Mouse (Mus musculus): ENCODE measurements around the gene Ykt6. TPM values are rescaled to one million over a fixed set of nuclear protein-coding genes. Genes with fewer than 3 reads are reported as not detected.

Gene Ykt6
- polyA plus RNA-seq, 1 experiment from 2014 or later, result 16.8 TPM

DNA sequence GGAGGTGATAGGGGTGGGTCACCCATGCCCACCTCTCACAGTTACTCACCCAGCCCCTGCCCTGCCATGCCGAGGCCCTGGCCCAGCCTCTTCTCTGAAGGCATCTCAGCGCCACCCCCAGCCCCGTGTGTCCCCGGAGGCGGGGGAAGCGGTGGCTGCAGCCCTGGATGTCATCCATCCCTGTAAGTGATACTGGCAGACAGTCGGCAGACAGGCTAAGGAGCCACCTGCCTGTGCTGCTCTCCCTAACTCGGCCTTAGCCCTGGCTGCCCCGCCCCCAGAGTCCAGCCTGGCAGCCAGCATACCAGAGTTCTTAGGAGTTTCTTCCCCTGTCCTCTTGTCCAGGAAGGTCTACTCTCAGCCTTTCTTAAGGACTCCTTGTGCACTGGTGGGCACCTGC lies 20.6 kb downstream of the Ykt6 start:
- Histone ChIP-seq H3K9me3 (replicated peaks; ENCODE audit: control insufficient read depth, low read length) (no peaks in the 10 kb centered on the region), H3K4me2 (ENCODE audit: low read depth, low read length) (no peak overlapping the region), H3K36me3 (ENCODE audit: control insufficient read depth, insufficient read depth) (no peaks in the 10 kb centered on the region), H3K4me1 (ENCODE audit: control insufficient read depth, low read depth, low read length) (no peaks in the 10 kb centered on the region), H3K27me3 (ENCODE audit: control insufficient read depth, insufficient read depth, low read depth, low read length) (no peaks in the 10 kb centered on the region), H3K4me3 (ENCODE audit: low read depth, low read length) (no peak overlapping the region), H3K27ac (ENCODE audit: low read length) (no peak overlapping the region), H3K9ac (ENCODE audit: low read depth, low read length) (no peak overlapping the region)
- 47% methylated on average over 9 of the region's 9 CpGs for WGBS (ENCODE audit: insufficient replicate concordance)
- no peak for ATAC-seq (ENCODE audit: low read depth)

DNA sequence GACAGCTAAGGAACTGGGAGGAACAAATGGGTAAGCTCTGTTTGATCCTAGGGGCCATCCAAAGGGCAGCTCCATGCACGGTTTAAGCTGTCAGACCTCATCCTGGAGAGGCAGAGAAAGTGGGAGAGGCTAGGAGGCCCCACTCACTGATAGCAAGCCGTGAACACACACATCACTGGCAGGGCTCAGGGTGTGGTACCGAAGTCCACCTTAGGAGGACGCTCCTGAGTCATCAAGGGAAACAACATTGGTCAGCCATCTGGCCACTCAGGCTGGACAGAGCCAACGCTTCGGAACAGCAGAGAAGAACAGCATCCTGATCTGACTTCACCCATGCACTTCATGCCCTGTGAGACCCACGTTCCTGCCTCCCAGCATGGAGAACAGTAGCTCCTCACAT lies 23.6 kb downstream of the Ykt6 start:
- Histone ChIP-seq H3K9me3 (replicated peaks; ENCODE audit: control insufficient read depth, low read length) (no peaks in the 10 kb centered on the region), H3K4me1 (ENCODE audit: control insufficient read depth, low read depth, low read length) (no peaks in the 10 kb centered on the region), H3K9ac (ENCODE audit: low read depth, low read length) (no peak overlapping the region), H3K4me2 (ENCODE audit: low read depth, low read length) (no peak overlapping the region), H3K27ac (ENCODE audit: low read length) (no peak overlapping the region), H3K36me3 (ENCODE audit: control insufficient read depth, insufficient read depth) (no peaks in the 10 kb centered on the region), H3K4me3 (ENCODE audit: low read depth, low read length) (no peak overlapping the region), H3K27me3 (ENCODE audit: control insufficient read depth, insufficient read depth, low read depth, low read length) (no peaks in the 10 kb centered on the region)
- ATAC-seq (ENCODE audit: low read depth), result no peak
- WGBS (ENCODE audit: insufficient replicate concordance), result 69% methylated on average over 7 of the region's 7 CpGs

- H3K27ac ChIP-seq (ENCODE audit: low read length), result no peak overlapping the region
- peak; percentile 30; the same call in 1 of the 2 replicates for ATAC-seq (ENCODE audit: low read depth)
- no peaks in the 10 kb centered on the region for H3K4me1 ChIP-seq (ENCODE audit: control insufficient read depth, low read depth, low read length)
- H3K4me3 ChIP-seq (ENCODE audit: low read depth, low read length), result no peak overlapping the region
- no peaks in the 10 kb centered on the region for H3K27me3 ChIP-seq (ENCODE audit: control insufficient read depth, insufficient read depth, low read depth, low read length)
- H3K9ac ChIP-seq (ENCODE audit: low read depth, low read length), result no peak overlapping the region
- 63% methylated on average over 2 of the region's 2 CpGs for WGBS (ENCODE audit: insufficient replicate concordance)
- no peaks in the 10 kb centered on the region for H3K9me3 ChIP-seq (replicated peaks; ENCODE audit: control insufficient read depth, low read length)
- no peak overlapping the region for H3K4me2 ChIP-seq (ENCODE audit: low read depth, low read length)
- no peaks in the 10 kb centered on the region for H3K36me3 ChIP-seq (ENCODE audit: control insufficient read depth, insufficient read depth)
Measured at GRCm38 (mm10) chr11:5980108-5980507, 24.6 kb downstream of the Ykt6 start.

DNA sequence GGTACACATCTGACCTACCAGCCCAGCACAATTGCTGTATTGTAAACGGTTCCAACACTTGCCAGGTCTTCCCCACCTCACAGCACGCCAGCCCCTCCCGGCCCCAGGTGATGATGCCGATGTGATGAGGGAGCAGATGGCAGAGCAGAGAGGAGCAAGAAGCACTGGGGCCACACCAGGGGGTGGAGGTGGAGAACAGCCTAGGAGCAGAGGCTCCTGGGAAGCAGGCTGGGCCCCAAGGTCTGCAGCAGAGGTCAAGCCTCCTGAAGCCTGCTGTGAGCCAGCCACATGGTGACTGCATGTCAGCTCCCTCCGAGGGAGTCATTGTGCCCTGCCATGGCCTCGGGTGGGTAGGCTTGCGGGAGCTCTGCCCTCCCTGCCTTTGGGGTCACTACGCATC lies 25.1 kb downstream of the Ykt6 start:
- H3K4me3 ChIP-seq (ENCODE audit: low read depth, low read length), result no peak overlapping the region
- H3K27me3 ChIP-seq (ENCODE audit: control insufficient read depth, insufficient read depth, low read depth, low read length), result no peaks in the 10 kb centered on the region
- H3K4me2 ChIP-seq (ENCODE audit: low read depth, low read length), result no peak overlapping the region
- no peak overlapping the region for H3K27ac ChIP-seq (ENCODE audit: low read length)
- no peaks in the 10 kb centered on the region for H3K9me3 ChIP-seq (replicated peaks; ENCODE audit: control insufficient read depth, low read length)
- WGBS (ENCODE audit: insufficient replicate concordance), result 66% methylated on average over 8 of the region's 8 CpGs
- no peak overlapping the region for H3K9ac ChIP-seq (ENCODE audit: low read depth, low read length)
- H3K4me1 ChIP-seq (ENCODE audit: control insufficient read depth, low read depth, low read length), result no peaks in the 10 kb centered on the region
- no peak for ATAC-seq (ENCODE audit: low read depth)
- H3K36me3 ChIP-seq (ENCODE audit: control insufficient read depth, insufficient read depth), result no peaks in the 10 kb centered on the region

DNA sequence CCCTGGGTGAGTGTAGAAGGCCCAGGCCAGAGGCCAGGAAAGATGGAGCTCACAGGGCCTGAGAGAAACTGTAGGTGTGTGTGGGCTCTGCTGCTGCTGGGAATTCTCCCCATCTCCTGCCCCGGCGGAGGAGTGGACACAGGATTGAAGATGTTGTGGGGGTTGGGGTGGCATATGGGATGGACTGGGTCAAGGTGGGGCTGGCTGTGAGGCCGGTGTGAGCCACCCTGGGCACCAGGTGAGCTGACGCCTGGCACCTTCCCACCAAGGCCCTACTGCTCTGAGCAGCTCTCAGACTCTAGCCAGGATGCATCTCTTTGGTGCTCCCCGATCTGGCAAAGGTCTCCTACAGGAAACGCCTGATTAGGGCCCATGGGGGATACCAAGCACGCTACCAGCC lies 25.8 kb downstream of the Ykt6 start:
- 62% methylated on average over 7 of the region's 7 CpGs for WGBS (ENCODE audit: insufficient replicate concordance)
- no peak for ATAC-seq (ENCODE audit: low read depth)
- no peaks in the 10 kb centered on the region for H3K36me3 ChIP-seq (ENCODE audit: control insufficient read depth, insufficient read depth)

GRCm38 (mm10) chr11:5983629-5984028 lies 28.1 kb downstream of the Ykt6 start:
- ATAC-seq (ENCODE audit: low read depth), result no peak
- no peaks in the 10 kb centered on the region for H3K36me3 ChIP-seq (ENCODE audit: control insufficient read depth, insufficient read depth)

More for the DNA sequence above, 25.8 kb downstream of the Ykt6 start:
- Histone ChIP-seq H3K9me3 (replicated peaks; ENCODE audit: control insufficient read depth, low read length) (no peaks in the 10 kb centered on the region), H3K4me3 (ENCODE audit: low read depth, low read length) (no peak overlapping the region), H3K27ac (ENCODE audit: low read length) (no peak overlapping the region), H3K4me2 (ENCODE audit: low read depth, low read length) (no peak overlapping the region), H3K9ac (ENCODE audit: low read depth, low read length) (no peak overlapping the region), H3K4me1 (ENCODE audit: control insufficient read depth, low read depth, low read length) (no peaks in the 10 kb centered on the region), H3K27me3 (ENCODE audit: control insufficient read depth, insufficient read depth, low read depth, low read length) (no peaks in the 10 kb centered on the region)

GRCm38 (mm10) chr11:5988126-5988525 lies 32.6 kb downstream of the Ykt6 start:
- Histone ChIP-seq H3K4me3 (ENCODE audit: low read depth, low read length) (no peak overlapping the region), H3K27ac (ENCODE audit: low read length) (no peak overlapping the region), H3K4me2 (ENCODE audit: low read depth, low read length) (no peak overlapping the region), H3K4me1 (ENCODE audit: control insufficient read depth, low read depth, low read length) (no peaks in the 10 kb centered on the region), H3K36me3 (ENCODE audit: control insufficient read depth, insufficient read depth) (no peaks in the 10 kb centered on the region), H3K27me3 (ENCODE audit: control insufficient read depth, insufficient read depth, low read depth, low read length) (no peaks in the 10 kb centered on the region), H3K9ac (ENCODE audit: low read depth, low read length) (no peak overlapping the region), H3K9me3 (replicated peaks; ENCODE audit: control insufficient read depth, low read length) (no peaks in the 10 kb centered on the region)
- 54% methylated on average over 10 of the region's 10 CpGs for WGBS (ENCODE audit: insufficient replicate concordance)
- ATAC-seq (ENCODE audit: low read depth), result no peak

More at GRCm38 (mm10) chr11:5983629-5984028, 28.1 kb downstream of the Ykt6 start:
- no peak overlapping the region for H3K4me2 ChIP-seq (ENCODE audit: low read depth, low read length)
- no peak overlapping the region for H3K27ac ChIP-seq (ENCODE audit: low read length)
- H3K4me1 ChIP-seq (ENCODE audit: control insufficient read depth, low read depth, low read length), result no peaks in the 10 kb centered on the region
- no peaks in the 10 kb centered on the region for H3K27me3 ChIP-seq (ENCODE audit: control insufficient read depth, insufficient read depth, low read depth, low read length)
- 66% methylated on average over 5 of the region's 5 CpGs for WGBS (ENCODE audit: insufficient replicate concordance)
- H3K9me3 ChIP-seq (replicated peaks; ENCODE audit: control insufficient read depth, low read length), result no peaks in the 10 kb centered on the region
- H3K4me3 ChIP-seq (ENCODE audit: low read depth, low read length), result no peak overlapping the region
- H3K9ac ChIP-seq (ENCODE audit: low read depth, low read length), result no peak overlapping the region

DNA sequence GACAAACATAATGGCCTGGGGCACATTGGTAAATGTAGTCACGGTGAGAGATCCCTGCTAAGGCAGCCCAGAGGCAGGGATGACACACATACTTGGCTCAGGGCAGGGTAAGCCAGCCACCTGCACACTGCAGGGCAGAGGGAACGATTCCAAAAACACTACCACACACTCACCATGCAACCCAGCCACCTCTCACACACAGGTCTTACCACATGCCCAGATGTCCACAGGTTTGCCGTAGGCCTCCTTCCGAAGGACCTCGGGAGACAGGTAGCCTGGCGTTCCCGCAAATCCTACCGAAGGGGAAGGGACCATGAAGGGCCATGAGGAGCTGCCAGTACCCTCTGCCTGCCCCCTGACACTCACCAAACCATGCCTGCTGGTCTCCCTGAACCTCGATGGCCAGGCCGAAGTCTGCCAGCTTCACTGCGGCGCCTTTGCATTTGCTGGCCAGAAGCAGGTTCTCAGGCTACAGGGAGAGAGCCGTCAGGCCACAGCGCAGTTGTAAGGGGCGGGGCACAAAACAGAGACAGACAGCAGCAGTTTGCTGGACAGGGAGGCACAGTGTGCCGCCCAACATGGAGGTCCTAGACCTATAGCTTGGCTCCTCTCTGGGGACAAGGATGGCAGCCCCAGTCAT lies 34.6 kb downstream of the Ykt6 start:
- Histone ChIP-seq H3K27me3 (ENCODE audit: control insufficient read depth, insufficient read depth, low read depth, low read length) (no peaks in the 10 kb centered on the region), H3K9me3 (replicated peaks; ENCODE audit: control insufficient read depth, low read length) (no peaks in the 10 kb centered on the region), H3K36me3 (ENCODE audit: control insufficient read depth, insufficient read depth) (no peaks in the 10 kb centered on the region), H3K4me2 (ENCODE audit: low read depth, low read length) (no peak overlapping the region), H3K9ac (ENCODE audit: low read depth, low read length) (no peak overlapping the region), H3K4me3 (ENCODE audit: low read depth, low read length) (no peak overlapping the region), H3K27ac (ENCODE audit: low read length) (no peak overlapping the region), H3K4me1 (ENCODE audit: control insufficient read depth, low read depth, low read length) (no peaks in the 10 kb centered on the region)
- 76% methylated on average over 16 of the region's 16 CpGs for WGBS (ENCODE audit: insufficient replicate concordance)
- ATAC-seq (ENCODE audit: low read depth), result no peak

- ATAC-seq (ENCODE audit: low read depth), result no peak
- no peak overlapping the region for H3K4me3 ChIP-seq (ENCODE audit: low read depth, low read length)
- no peak overlapping the region for H3K9ac ChIP-seq (ENCODE audit: low read depth, low read length)
- no peaks in the 10 kb centered on the region for H3K9me3 ChIP-seq (replicated peaks; ENCODE audit: control insufficient read depth, low read length)
- no peaks in the 10 kb centered on the region for H3K36me3 ChIP-seq (ENCODE audit: control insufficient read depth, insufficient read depth)
- no peaks in the 10 kb centered on the region for H3K27me3 ChIP-seq (ENCODE audit: control insufficient read depth, insufficient read depth, low read depth, low read length)
- H3K4me1 ChIP-seq (ENCODE audit: control insufficient read depth, low read depth, low read length), result no peaks in the 10 kb centered on the region
- no peak overlapping the region for H3K27ac ChIP-seq (ENCODE audit: low read length)
- WGBS (ENCODE audit: insufficient replicate concordance), result 29% methylated on average over 4 of the region's 4 CpGs
- no peak overlapping the region for H3K4me2 ChIP-seq (ENCODE audit: low read depth, low read length)
Measured at GRCm38 (mm10) chr11:5990910-5991309, 35.4 kb downstream of the Ykt6 start.

All from liver, embryonic 16.5 days (tissue).